Mouse (Mus musculus) midbrain, embryonic 16.5 days (tissue): ENCODE data around the gene Ubl7. TPM values are rescaled to one million over a fixed set of nuclear protein-coding genes. Genes with fewer than 3 reads are reported as not detected.

ENCODE experiments used
- ATAC-seq: fragments of 200-750 bp; cut with Nextera tagmentation; 2 replicates; pipeline ENCODE4 v1.8.0; 2017; ENCODE audit warnings: moderate TSS enrichment
- H3K27ac ChIP-seq: fragments of 300-500 bp; sonication (generic); 2 replicates; pipeline ENCODE4 v1.5.1; 2014; ENCODE audit warnings: mild to moderate bottlenecking, low read length, mixed read lengths
- H3K27me3 ChIP-seq: fragments of 300-500 bp; sonication (generic); 2 replicates; pipeline ENCODE4 v1.6.1; 2014; ENCODE audit warnings: low read depth, low read length, mixed read lengths; ENCODE audit not compliant: control insufficient read depth, insufficient read depth
- H3K36me3 ChIP-seq: fragments of 300-500 bp; sonication (generic); 2 replicates; pipeline ENCODE4 v1.6.1; 2014; ENCODE audit warnings: mild to moderate bottlenecking, low read length, moderate library complexity, mixed read lengths; ENCODE audit not compliant: control insufficient read depth, insufficient read depth
- H3K4me1 ChIP-seq: fragments of 300-500 bp; sonication (generic); 2 replicates; pipeline ENCODE4 v1.6.1; 2014; ENCODE audit warnings: mild to moderate bottlenecking, low read length, mixed read lengths; ENCODE audit not compliant: control insufficient read depth, insufficient read depth
- H3K4me2 ChIP-seq: fragments of 300-500 bp; sonication (generic); 2 replicates; pipeline ENCODE4 v1.6.1; 2014; ENCODE audit warnings: mild to moderate bottlenecking, low read length, mixed read lengths
- H3K4me3 ChIP-seq: fragments of 300-500 bp; sonication (generic); 2 replicates; pipeline ENCODE4 v1.5.1; 2014; ENCODE audit warnings: low read depth, mild to moderate bottlenecking, low read length, moderate library complexity, mixed read lengths
- H3K9ac ChIP-seq: fragments of 300-500 bp; sonication (generic); 2 replicates; pipeline ENCODE4 v1.6.1; 2014; ENCODE audit warnings: low read depth, low read length, mixed read lengths
- H3K9me3 ChIP-seq: fragments of 300-500 bp; sonication (generic); replicated peaks from 2 replicates; pipeline ENCODE4 v1.6.1; 2014; ENCODE audit warnings: mild to moderate bottlenecking, low read length, mixed read lengths; ENCODE audit not compliant: control insufficient read depth, poor library complexity, severe bottlenecking
- WGBS: fragments of 180-500 bp; shearing (Covaris S2); extraction: QIAGEN DNeasy Blood & Tissue Kit; methylation state at CpG from one replicate; pipeline ENCODE4 v1.1.7; 2014; 5-methylcytosine and 5-hydroxymethylcytosine counted together
- polyA plus RNA-seq: library from polyadenylated mRNA; unstranded; fragments of >200 nt; fragmentation: Nextera tagmentation; extraction: Ambion mirVana; gene quantifications from 2 replicates; pipeline ENCODE4 v1.2.1, GENCODE M21; 2015

The Ubl7 gene
- polyA plus RNA-seq, 1 experiment from 2014 or later = 176 TPM

- Histone ChIP-seq H3K27ac (no peak overlapping the region), H3K4me3 (no peak overlapping the region), H3K4me1 (peaks cover 14% of the 10 kb centered on the region), H3K4me2 (no peak overlapping the region), H3K36me3 (no peaks in the 10 kb centered on the region; the same call in 1 of the 2 replicates), H3K9ac (no peak overlapping the region), H3K27me3 (no peaks in the 10 kb centered on the region), H3K9me3 (no peaks in the 10 kb centered on the region)
- WGBS = 38% methylated on average over 8 of the region's 8 CpGs
- no peak for ATAC-seq
These were observed 39.1 kb downstream of the Ubl7 start for GRCm38 (mm10) chr9:57949879-57950278.

- H3K9ac ChIP-seq = no peak overlapping the region
- 32% methylated on average over 9 of the region's 9 CpGs for WGBS
These were observed 39.7 kb downstream of the Ubl7 start for GRCm38 (mm10) chr9:57950519-57950918.

GRCm38 (mm10) chr9:57951993-57952392 is 41.2 kb downstream of the Ubl7 start:
- WGBS = 63% methylated on average over 6 of the region's 6 CpGs
- H3K36me3 ChIP-seq = no peaks in the 10 kb centered on the region; the same call in 1 of the 2 replicates
- H3K27me3 ChIP-seq = no peaks in the 10 kb centered on the region
- ATAC-seq = no peak
- no peak overlapping the region for H3K9ac ChIP-seq
- H3K4me3 ChIP-seq = no peak overlapping the region
- no peak overlapping the region for H3K4me2 ChIP-seq
- no peak overlapping the region for H3K27ac ChIP-seq
- peaks cover 9% of the 10 kb centered on the region for H3K4me1 ChIP-seq
- H3K9me3 ChIP-seq = no peaks in the 10 kb centered on the region

More at GRCm38 (mm10) chr9:57950519-57950918, 39.7 kb downstream of the Ubl7 start:
- no peak overlapping the region for H3K4me3 ChIP-seq
- H3K27ac ChIP-seq = no peak overlapping the region
- no peaks in the 10 kb centered on the region for H3K9me3 ChIP-seq
- H3K4me1 ChIP-seq = peaks cover 14% of the 10 kb centered on the region
- no peaks in the 10 kb centered on the region; the same call in 1 of the 2 replicates for H3K36me3 ChIP-seq
- H3K4me2 ChIP-seq = no peak overlapping the region
- no peaks in the 10 kb centered on the region for H3K27me3 ChIP-seq
- ATAC-seq = no peak

DNA sequence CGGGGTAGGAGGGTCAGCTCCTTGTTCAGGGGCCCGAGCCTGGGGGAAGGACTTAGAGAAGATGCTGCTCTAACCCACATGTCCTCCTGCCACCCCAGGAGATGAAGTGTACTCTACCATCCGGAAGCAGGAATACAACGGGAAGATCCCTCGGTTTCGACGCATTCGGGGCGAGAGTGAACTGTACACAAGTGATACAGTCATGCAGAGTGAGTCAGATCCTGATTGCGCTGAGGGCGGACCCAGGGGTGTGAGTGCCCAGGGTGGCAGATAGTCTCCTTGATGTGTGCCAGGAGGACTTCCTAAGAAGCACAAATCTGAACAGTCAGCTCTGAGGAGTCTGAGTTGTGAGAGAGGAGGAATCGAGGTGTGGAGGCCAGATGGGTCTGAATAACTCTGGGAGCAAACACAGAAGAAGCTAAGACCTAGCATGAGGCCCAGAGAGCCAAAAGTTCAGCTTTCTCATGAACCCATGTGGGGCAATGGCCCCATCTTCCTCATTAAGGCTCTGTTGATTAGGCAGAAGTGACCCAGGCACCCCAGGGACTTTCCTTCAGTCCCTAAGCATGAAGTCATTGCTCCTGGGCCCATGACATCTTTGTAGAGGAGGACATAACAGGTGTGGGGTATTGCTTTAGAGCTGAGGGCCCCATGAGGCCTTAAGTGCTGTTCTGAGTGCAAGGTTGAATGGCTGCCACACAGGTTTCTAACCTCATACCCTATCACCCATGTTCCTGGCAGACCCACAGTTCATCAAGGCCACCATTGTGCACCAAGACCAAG is 44.4 kb downstream of the Ubl7 start:
- Histone ChIP-seq H3K4me3 (no peak overlapping the region), H3K27ac (no peak overlapping the region), H3K4me2 (no peak overlapping the region), H3K9me3 (no peaks in the 10 kb centered on the region), H3K9ac (no peak overlapping the region), H3K27me3 (no peaks in the 10 kb centered on the region), H3K4me1 (peaks cover 6% of the 10 kb centered on the region), H3K36me3 (peaks cover 5% of the 10 kb centered on the region; the same call in 1 of the 2 replicates)
- ATAC-seq = no peak
- 89% methylated on average over 12 of the region's 12 CpGs for WGBS

GRCm38 (mm10) chr9:57955764-57956163 is 45.0 kb downstream of the Ubl7 start:
- Histone ChIP-seq H3K4me3 (no peak overlapping the region), H3K27ac (no peak overlapping the region), H3K36me3 (peaks cover 11% of the 10 kb centered on the region; the same call in 1 of the 2 replicates), H3K4me2 (no peak overlapping the region), H3K4me1 (peaks cover under 1% of the 10 kb centered on the region; the same call in 1 of the 2 replicates), H3K9me3 (no peaks in the 10 kb centered on the region), H3K27me3 (no peaks in the 10 kb centered on the region), H3K9ac (no peak overlapping the region)
- ATAC-seq = no peak
- WGBS = 87% methylated on average over 6 of the region's 6 CpGs

- Histone ChIP-seq H3K9me3 (no peaks in the 10 kb centered on the region), H3K4me3 (no peak overlapping the region), H3K4me1 (no peaks in the 10 kb centered on the region), H3K27me3 (no peaks in the 10 kb centered on the region), H3K4me2 (no peak overlapping the region), H3K27ac (no peak overlapping the region), H3K9ac (no peak overlapping the region), H3K36me3 (peaks cover 12% of the 10 kb centered on the region; the same call in 1 of the 2 replicates)
- 93% methylated on average over 9 of the region's 9 CpGs for WGBS
- no peak for ATAC-seq
These were observed 45.5 kb downstream of the Ubl7 start for GRCm38 (mm10) chr9:57956196-57956837.

GRCm38 (mm10) chr9:57956838-57957236 is 46.1 kb downstream of the Ubl7 start:
- Histone ChIP-seq H3K27ac (no peak overlapping the region), H3K36me3 (peaks cover 14% of the 10 kb centered on the region; the same call in 1 of the 2 replicates), H3K4me1 (no peaks in the 10 kb centered on the region), H3K9me3 (no peaks in the 10 kb centered on the region), H3K4me2 (no peak overlapping the region), H3K9ac (no peak overlapping the region), H3K27me3 (no peaks in the 10 kb centered on the region), H3K4me3 (no peak overlapping the region)
- ATAC-seq = no peak
- WGBS = 78% methylated on average over 5 of the region's 5 CpGs

- Histone ChIP-seq H3K27ac (no peak overlapping the region), H3K4me2 (no peak overlapping the region), H3K4me1 (no peaks in the 10 kb centered on the region), H3K36me3 (peaks cover 14% of the 10 kb centered on the region; the same call in 1 of the 2 replicates), H3K4me3 (no peak overlapping the region), H3K9ac (no peak overlapping the region), H3K27me3 (no peaks in the 10 kb centered on the region), H3K9me3 (no peaks in the 10 kb centered on the region)
- no peak for ATAC-seq
- WGBS = 83% methylated on average over 1 of the region's 1 CpGs
These were observed 47.8 kb downstream of the Ubl7 start for GRCm38 (mm10) chr9:57958615-57959014.

DNA sequence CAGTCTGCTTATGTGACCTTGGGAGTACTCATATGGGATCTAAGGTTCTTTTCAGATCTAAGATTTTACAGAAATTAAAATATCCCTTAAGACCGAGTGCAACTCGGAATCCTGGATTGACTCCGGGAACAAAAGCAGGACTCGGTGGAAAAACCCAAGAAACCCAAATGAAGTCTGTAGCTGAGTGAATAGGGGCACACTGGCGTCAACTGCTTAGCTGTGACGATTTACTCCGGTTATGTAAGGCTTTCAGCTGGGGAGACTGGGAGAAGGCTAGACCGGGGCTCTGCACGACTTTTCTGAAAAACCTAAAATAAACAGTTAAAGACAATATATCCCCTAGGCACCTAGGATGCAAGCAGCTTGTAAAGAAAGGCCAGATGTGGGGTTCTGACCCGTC is 48.6 kb downstream of the Ubl7 start:
- 78% methylated on average over 10 of the region's 10 CpGs for WGBS

More for the DNA sequence above, 48.6 kb downstream of the Ubl7 start:
- ATAC-seq = no peak
- Histone ChIP-seq H3K27ac (no peak overlapping the region), H3K9ac (no peak overlapping the region), H3K4me2 (no peak overlapping the region), H3K27me3 (no peaks in the 10 kb centered on the region), H3K9me3 (no peaks in the 10 kb centered on the region), H3K4me3 (no peak overlapping the region), H3K4me1 (no peaks in the 10 kb centered on the region), H3K36me3 (peaks cover 14% of the 10 kb centered on the region; the same call in 1 of the 2 replicates)
